Mouse (Mus musculus) testis, adult 2 months (tissue): ENCODE measurements around the gene Cd68.

Experiments
- CTCF ChIP-seq: fragments of 200-500 bp; IDR thresholded peaks from 2 replicates; pipeline ENCODE4 v1.5.1; 2012; ENCODE audit warnings: low read depth, mild to moderate bottlenecking, inconsistent platforms, low read length, moderate library complexity; ENCODE audit not compliant: control insufficient read depth, insufficient read depth, insufficient replicate concordance
- POLR2A ChIP-seq: fragments of 200-500 bp; IDR thresholded peaks from 2 replicates; pipeline ENCODE4 v1.6.1; 2012; ENCODE audit warnings: low read depth, mild to moderate bottlenecking, inconsistent platforms, low read length, moderate library complexity; ENCODE audit not compliant: control insufficient read depth

GRCm38 (mm10) chr11:69621571-69622268 lies 44.2 kb downstream of the Cd68 start, which contains the start of gene Sat2:
- TF ChIP-seq CTCF (no peak), POLR2A (0 out of 2 replicates have a peak, but pooled peaks have one; percentile 19)
